Mouse (Mus musculus) gastrocnemius, adult 8-10 months (tissue): ENCODE results near the gene Cfap77. TPM values are rescaled to one million over a fixed set of nuclear protein-coding genes. Genes with fewer than 3 reads are reported as not detected.
"Not testable (repeated sequence)": the region's sequence is repeated elsewhere in the genome, so short reads cannot be mapped to it uniquely, and the experiment has no call there.

Experiments
- DNase-seq, 2 experiments: peaks; one replicate each; pipeline ENCODE4 v3.0.0; 2022; ENCODE audit warnings: low spot score in 2 of 2
- total RNA-seq, 4 experiments: library from RNA; stranded (reverse); gene quantifications; 2 replicates each; pipeline ENCODE4 v1.2.4; 2022

Cfap77 gene
- not detected for total RNA-seq

DNA sequence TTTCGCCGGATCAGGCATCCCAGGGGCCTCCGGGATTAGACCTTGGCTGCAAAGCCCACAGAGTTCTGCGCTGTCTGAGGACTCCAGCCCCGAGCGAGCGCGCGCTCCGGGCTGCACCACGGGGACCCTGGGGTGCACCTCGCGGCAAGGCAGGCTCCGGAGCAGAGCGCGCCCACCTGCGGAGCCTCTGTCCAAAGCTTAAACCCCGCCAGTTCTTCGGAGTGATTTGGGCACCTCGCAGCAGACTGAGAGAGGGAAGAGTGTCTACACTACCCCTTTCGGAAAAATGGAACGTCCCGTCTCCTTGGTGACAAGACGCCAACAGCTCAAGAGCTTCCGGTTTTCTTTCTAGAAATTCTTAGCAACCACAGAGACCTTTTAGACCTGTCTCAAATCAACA, at the start of gene Cfap77:
Cfap77 (minus strand) TSS at position 76 of the 400 bp plus-strand sequence.
- DNase-seq: no peak

DNA sequence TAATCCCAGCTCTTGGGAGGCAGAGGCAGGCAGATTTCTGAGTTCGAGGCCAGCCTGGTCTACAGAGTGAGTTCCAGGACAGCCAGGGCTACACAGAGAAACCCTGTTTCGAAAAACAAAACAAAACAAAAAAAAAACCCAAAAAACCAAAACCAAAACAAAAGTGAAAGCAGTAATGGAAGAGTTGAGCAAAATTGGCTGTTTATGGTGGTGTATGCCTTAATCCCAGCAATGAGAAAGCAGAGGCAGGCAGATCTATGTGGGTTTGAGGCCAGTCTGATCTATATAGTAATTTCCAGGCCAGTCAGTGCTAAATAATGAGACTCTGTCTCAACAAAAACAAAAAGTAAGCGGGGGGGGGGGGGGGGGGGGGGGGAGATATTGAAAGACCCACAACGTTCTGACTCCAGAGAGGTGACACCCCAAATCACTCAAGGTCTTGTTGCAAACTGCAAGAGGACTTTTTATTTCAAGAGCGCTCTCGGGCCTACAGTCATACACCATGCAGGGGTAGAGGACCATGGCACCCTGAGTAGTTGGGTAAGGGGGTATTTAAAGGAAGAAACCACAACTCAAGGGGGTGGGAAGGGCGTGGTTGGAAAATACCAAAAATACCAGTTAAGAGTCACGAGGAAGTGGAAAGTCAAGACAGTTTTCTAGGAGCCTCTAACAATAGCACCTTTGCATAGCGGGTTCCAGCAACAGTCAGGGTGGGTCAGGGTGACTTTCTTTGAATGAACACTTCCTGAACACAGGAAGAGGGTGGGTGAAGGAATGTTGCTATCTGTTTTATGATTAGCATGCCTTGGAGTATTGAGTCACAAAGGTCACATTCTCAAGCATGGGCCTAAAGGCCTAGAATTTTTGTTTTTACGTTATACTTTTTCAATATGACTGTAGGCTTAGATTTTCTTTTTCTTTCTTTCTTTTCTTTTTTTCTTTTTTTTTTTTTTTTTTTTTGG, 47.8 kb upstream of the Cfap77 start:
- DNase-seq: not testable (repeated sequence)

DNA sequence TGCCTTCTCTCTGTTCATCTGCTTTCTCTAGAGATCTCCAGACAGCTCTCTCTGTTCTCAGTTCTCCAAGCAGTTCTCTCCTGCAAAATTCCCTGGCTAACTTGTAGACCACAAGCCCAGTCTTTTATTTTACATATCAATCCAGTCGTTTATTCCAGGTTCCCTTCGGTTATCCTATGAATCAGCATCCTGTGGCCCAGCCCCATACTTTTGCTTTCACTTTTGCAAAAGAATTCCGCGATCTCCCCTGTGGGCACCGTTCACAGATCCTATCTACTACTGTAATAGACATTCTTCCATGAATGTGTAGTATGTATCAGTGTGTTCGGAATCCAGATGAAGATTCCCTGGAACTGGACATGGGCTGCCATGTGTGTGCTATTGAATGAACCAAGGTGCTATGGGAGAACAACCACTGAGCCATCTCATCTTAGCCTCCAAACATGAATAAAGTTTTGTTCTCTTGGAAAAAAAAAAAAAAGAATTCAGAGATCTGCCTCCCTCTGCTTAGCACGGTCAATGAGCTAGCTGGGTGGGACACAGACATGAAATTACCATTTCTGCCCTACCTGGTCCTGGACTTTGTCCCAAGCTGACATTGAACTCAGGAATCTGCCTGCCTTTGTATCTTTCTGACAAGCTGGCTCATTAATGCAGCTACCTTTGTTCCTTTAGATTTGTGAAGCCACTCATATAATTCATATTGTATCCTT, 46.1 kb upstream of the Cfap77 start:
- no peak for DNase-seq

DNA sequence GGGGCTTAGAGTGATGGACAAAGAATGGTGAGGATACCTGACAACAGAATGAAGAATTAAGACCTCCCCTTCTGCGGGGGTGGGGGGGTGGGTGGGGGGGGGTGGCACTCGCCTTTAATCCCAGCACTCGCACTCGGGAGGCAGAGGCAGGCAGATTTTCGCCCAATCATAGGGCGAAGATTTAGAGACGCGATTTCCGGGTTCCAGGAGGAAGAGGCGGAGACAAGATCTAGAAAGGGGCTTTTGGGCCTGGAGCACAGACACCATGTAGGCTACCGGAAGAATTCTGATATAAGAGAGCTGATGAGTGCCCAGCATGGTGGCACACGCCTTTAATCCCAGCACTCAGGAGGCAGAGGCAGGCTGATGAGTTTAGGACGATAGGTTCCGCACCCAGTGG, 44.8 kb upstream of the Cfap77 start:
- no peak for DNase-seq

DNA sequence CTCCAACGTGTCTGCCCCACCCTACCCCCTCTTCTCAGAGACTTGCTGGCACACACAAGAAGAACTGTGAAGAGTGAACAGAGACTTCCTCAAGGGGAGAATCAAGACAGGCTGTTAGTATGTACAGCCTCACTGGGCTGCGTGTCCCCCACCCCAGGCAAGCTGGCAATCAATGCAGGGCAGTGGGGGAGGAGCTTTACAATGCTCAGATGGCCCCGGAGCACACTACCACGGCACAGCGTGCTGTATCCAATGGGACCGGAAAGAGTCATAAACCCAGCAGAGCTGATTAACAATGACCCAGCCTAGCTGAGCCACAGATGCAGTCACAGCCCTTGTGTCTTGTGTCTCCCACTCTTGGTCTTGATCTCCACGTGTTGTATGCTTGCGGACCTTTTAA, 43.9 kb upstream of the Cfap77 start:
- DNase-seq: no peak

DNA sequence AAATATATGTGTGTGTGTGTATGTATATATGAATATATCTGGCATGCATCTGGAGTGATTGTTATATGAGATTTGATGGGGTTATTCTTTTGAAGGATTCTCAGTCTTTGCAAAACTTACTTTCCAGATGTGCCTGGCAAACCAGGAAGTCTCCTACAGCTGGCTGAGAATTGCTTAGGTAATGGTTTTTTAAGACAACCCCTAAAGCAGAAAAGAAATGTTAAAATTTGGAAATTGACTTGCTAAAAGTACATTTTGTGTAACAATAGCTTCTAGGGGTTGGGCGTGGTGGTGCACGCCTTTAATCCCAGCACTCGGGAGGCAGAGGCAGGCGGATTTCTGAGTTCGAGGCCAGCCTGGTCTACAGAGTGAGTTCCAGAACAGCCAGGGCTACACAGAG, 43.1 kb upstream of the Cfap77 start:
- DNase-seq: not testable (repeated sequence)

DNA sequence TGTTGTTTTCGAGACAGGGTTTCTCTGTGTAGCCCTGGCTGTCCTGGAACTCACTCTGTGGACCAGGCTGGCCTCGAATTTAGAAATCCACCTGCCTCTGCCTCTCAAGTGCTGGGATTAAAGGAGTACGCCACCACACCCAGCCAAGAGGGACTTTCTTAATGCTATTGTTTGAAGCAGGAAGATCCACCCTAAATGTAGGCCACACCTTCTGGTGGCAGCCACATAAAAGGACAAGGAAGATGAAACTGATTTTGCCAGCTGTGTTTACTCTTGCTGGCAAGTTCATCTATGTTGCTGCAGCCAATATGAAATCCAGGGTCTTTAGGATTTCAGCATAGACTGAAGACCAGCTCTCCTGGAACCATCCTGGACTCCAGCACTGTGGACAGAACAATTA, 42.6 kb upstream of the Cfap77 start:
- no peak for DNase-seq

DNA sequence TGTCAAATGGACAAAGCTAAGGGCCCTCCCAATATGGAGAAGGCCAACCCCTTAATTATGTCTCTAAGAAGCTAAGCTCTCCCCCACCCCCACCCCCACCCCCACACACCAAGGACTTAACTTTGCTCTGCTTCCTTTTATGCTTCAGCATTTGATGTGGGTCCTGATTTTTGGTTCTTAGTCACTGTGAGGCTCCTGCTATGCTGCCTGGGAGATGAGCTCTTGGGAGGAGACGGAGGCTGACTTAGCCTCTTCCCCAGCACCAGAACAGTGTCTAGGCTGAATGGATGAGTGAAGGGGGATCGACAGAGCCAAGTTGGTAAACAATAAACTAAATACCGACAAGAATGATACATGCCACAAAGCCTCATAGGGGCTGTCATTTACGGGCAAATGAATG, 41.9 kb upstream of the Cfap77 start:
- DNase-seq: no peak

DNA sequence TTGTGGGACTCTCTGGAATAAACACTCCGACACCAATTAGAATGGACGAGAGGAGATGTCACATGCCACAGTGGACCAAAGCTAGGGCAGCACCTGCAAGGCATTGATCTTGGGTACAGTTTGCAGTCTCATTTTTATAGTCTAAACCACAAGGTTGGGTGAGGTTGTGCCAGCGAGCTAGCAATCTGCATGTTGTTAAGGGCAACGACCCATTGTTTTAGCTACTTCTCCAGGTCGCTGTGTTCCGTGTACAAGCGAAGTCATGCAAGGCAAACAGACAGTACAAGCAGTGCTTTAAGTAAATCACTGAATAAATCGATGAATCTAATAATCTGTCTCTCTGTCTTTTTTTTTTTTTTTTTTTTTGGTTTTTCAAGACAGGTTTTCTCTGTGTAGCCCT, 40.8 kb upstream of the Cfap77 start:
- DNase-seq: no peak

DNA sequence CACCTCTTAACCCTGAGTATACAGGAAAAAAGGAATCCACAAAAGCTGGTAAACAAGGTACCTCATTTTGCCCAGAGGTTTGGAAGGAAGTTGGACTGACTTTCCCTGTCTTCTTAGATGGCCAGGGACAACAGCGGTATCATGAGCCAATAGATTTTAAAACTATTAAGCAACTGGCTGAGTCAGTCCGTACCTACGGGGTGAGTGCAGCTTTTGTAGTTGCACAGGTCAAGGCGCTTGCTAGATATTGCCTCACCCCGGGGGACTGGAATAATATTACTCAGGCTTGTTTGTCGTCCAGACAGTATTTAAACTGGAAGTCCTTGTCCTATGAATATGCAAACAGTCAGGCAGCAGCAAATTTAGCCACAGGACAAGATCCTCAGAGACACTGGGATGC, 34.4 kb upstream of the Cfap77 start:
- DNase-seq: not testable (repeated sequence)

DNA sequence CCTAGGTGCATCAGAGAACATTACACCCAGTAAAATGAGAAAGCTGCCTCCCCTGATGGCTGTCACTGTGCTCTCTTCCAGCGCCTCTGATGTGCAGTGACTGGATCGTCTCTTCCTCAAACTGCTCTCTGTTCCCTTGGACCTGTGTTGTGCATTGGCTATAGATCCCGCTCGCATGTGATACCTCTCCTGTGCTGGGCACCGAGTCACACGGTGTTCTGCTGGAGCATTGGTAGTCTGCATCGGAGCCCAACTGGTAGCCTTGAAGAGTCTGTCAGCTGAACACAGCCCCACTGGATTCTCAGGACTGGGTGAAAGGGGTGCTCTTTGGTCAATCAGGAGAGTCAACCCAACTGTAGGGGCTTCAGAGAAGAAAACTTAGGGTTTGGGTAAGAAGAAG, 31.2 kb upstream of the Cfap77 start:
- DNase-seq: no peak

DNA sequence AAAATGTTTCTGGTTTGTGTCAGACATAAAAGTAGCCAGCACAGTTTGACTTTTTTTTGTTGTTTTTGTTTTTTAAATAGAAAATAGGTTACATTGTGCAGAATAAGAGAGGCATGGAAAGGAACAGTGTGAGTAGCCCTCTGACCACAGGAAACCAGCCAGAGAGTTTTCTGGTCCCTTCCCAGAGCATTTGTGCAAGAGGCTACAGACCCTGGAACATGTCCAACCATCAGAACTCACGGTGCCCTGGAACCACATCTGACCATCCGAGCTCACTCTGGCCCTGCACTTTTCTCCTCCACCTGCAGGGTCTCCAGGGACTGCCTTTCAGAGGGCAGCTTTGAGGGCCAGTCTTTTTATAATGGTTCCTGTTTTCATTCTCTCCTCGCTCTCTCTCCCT, 27.1 kb upstream of the Cfap77 start:
- no peak for DNase-seq

DNA sequence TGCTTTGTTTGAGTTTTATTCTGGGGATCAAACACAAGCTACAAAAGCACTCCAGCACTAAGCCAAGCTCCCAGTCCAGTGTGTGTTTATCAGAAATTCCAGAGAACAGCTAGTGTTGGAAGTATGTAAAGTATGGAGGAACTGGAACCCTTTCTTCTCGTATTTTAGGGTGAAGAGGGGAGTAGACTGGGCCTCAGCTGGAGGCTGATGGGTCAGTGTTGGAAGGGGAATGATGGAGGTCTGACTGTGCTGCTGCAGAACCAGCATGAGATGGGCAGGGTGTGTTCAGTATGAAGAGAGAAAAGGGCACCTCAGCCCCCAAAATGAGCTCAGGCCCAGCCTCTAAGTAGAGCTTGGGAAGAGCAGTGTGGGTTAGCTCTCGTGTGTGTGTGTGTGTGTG, 21.4 kb upstream of the Cfap77 start:
- no peak for DNase-seq

DNA sequence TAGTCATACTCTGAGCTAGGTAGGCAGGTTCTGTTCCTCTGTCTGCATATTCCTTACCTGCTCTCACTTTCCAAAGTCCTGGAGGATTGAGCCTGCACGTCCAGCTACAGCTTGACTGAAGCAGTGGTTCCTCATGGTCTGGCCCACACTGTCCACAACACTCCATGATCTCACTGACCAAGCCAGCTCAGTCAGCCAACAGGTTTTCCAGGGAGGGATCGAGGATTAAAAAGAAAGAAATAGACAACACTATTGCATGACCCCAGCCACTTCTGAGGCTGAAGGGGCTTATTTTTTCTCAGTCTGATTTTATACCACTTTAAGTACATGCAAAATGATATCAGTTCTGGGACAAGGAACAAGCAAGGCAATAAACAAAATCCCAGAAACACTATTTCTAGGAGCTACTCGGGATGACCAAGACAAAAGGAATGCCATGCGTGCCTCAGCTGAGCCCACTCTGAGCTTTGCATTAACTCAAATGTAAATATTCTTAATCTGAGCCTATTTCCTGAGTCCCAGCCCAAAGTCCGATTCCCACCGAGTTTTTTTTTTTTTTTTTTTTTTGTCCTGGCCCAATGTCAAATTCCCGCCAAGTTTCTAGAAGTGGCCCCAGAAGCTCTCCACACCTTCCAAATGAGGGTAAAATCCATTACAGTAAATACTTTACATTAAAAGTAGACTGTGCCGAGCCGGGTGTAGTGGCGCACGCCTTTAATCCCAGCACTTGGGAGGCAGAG, 20.6 kb upstream of the Cfap77 start:
- DNase-seq: no peak

DNA sequence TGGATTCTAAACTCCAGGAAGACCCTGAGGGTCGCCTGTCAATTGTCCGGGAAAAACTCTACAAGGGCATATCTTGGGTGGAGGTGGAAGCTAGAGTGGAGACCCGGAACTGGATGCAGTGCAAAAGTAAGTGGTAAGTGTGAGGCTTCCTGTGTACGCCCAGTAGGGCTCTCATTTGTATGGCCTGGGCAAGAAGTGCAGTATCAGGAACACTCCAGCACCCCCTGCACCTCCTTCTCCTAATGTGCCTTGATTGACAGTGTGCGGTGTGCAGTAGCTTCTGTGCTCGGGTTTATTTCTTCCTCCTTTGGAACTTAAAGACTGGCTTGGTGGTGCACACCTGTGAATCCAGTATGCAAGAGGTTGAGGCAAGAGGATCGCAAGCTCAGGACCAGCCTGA, 19.8 kb upstream of the Cfap77 start:
- no peak for DNase-seq

DNA sequence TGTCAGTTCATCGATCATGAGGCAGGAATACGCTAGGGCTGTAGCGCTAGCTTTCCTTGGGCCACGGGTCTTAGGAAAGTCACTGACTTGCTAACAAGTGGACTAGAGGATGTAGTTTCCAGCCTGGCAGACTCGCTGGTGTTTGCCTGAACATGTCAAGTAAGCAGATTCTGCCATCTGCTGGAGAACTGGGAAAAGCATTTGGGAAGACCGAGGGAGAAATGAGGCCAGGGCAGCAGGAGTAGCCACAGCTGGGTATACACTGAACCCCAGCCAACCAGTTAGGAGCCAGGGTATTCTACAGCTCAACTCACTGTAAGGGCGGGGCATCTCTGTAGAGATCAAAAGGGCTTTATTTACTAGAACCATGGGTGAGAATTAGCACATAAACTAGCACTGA, 11.5 kb upstream of the Cfap77 start:
- no peak for DNase-seq

DNA sequence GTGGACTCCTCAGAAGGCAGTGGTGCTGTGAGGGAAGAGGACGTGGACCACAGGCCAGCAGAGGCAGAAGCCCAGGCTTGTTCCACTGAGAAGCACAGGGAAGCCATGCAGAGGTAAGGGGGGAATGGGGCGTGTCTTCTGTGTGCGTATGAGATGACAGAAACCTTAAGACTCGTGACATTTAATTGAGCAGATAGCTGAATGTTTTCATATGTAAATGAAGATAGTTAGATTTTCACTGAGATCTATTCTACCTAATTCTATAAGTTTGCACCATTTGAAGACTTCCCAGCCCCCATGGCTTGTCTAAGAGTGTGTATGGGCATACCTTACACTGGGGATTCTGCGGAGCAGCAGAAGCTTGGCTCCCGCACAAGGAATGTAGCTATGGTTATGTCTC, 10.9 kb upstream of the Cfap77 start:
- no peak for DNase-seq

DNA sequence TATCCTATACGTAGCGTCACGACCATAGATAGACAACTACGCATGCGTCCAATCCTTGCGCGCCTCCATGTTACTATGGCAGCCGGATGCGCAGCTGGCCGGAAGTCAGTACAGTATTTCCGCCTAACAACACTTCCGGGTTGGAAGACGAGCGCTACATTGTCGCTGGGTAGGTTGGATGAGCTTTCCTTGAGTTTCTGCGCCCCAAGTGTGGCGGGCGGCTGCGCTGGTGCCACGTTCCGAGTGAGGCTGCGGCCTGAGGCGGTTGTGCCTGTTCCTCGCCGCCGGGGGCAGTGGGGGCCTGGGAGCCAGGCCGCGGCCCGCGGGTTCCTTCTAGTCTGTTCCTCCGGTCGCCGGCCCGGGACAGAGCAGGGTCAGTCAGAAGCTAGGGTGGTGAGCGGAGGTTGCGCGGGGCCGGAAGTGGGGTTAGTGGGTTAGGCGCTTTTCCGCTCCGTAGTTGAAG, 5.3 kb upstream of the Cfap77 start, which contains the start of gene Ttf1:
Ttf1 (plus strand) TSS at position 128 of the 463 bp plus-strand sequence.
- peak; percentile 77 to 84 for DNase-seq

DNA sequence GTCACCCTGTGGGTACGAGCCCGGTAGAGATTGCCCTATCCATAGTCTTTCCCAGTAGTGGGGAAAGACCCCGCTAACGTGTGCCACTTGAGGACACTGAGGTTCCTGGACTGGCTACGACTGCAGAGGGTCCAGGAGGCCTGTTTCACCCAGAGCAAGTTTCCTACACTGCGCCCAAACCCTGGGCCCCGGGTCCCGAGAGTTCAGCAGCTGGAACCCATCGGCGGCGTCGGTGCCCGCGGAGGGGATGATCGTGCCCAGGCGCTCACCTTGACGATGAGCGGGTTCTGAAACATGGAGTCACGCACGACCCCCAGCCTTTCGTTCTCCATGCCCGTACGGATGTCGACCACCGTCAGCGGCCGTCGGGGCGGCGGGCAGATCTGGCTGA, 326 bp downstream of the Cfap77 start:
- DNase-seq: no peak

DNA sequence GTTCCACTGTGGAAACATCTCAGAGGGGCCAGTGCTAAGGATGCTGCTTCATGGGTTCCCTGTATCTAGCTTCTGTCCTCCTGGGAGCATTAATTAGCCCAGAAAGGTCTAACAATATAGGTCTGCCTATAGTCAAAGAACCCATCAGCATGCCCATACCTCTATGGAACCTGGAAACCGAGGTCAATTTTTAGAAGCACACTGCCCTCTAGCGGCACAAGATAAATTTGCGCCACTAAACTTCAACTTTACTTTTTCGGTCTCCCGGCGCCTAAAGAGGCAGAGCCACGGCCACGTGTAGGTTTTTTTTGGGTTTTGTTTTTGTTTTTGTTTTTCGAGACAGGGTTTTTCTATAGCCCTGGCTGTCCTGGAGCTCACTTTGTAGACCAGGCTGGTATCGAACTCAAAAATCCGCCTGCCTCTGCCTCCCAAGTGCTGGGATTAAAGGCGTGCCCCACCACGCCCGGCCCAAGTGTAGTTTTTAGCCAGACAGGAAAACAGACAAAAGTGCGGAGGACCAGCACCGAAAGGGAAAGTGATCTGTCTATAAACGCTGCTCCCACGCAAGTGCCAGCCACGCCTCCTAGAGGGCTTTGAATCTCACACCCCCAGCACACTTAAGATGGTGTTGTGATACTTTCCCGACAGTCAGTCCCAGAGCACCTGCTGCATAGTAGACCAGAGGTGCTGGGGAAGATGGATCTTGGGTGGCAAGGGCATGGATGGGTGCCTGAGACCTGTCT, 893 bp downstream of the Cfap77 start:
- DNase-seq: peak in 1 of 2 experiments; percentile 17

DNA sequence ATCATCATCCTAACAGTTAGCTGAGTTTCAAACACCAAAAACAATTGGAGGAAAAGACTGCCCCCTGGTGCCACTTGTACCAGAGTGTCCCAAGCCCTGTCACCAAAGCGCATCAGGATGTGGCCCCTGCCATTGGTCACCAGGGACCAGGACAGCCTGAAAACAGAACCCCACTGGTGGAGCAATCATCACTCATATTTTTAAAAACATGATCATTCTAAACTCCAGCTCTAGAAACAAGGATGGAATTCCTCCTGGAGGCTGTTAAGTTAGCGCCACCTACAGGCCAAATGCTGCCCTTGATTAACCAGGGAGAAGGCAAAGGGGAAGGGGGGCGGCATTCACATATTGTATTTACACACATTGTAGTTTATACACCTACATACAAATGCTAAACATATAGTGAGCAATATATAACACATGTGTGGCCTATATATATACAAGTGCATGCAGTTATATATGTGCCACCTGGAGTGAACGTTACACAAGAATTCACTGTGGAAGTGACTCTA, 1.9 kb downstream of the Cfap77 start:
- DNase-seq: peak in 1 of 2 experiments; percentile 21
